Mouse (Mus musculus) liver, postnatal 0 days (tissue): Measurements from ENCODE around the gene Gal3st3. TPM values are rescaled to one million over a fixed set of nuclear protein-coding genes. Genes with fewer than 3 reads are reported as not detected.
A peak's percentile ranks its signal among the peaks of the same experiment; 100 is the strongest.

Source experiments
- ATAC-seq: fragments of 200-750 bp; cut with Nextera tagmentation; 2 replicates; pipeline ENCODE4 v1.8.0; 2017; ENCODE audit warnings: mild to moderate bottlenecking, moderate library complexity
- DNase-seq: peaks from one replicate; pipeline ENCODE4 v3.0.0-alpha.2; 2016
- H3K27ac ChIP-seq: fragments of 300-500 bp; sonication (generic); 2 replicates; pipeline ENCODE4 v1.5.1; 2014; ENCODE audit warnings: antibody characterized with exemption, moderate library complexity, mild to moderate bottlenecking, low read depth
- H3K27me3 ChIP-seq: fragments of 300-500 bp; sonication (generic); 2 replicates; pipeline ENCODE4 v1.6.1; 2014; ENCODE audit warnings: low read length, control low read depth, mixed read lengths; ENCODE audit not compliant: insufficient read depth
- H3K36me3 ChIP-seq: fragments of 300-500 bp; sonication (generic); replicated peaks from 2 replicates; pipeline ENCODE4 v1.6.1; 2014; ENCODE audit warnings: mild to moderate bottlenecking, control low read depth, low read length, moderate library complexity, mixed read lengths; ENCODE audit not compliant: insufficient read depth
- H3K4me1 ChIP-seq: fragments of 300-500 bp; sonication (generic); 2 replicates; pipeline ENCODE4 v1.6.1; 2014; ENCODE audit warnings: antibody characterized with exemption, mild to moderate bottlenecking, control low read depth; ENCODE audit not compliant: insufficient read depth
- H3K4me2 ChIP-seq: fragments of 300-500 bp; sonication (generic); 2 replicates; pipeline ENCODE4 v1.6.1; 2014; ENCODE audit warnings: low read depth, mild to moderate bottlenecking, low read length, moderate library complexity, mixed read lengths
- H3K4me3 ChIP-seq: fragments of 300-500 bp; sonication (generic); 2 replicates; pipeline ENCODE4 v1.5.1; 2014; ENCODE audit warnings: low read depth, low read length
- H3K9ac ChIP-seq: fragments of 300-500 bp; sonication (generic); replicated peaks from 2 replicates; pipeline ENCODE4 v1.6.1; 2014; ENCODE audit warnings: mild to moderate bottlenecking, moderate library complexity
- H3K9me3 ChIP-seq: fragments of 300-500 bp; sonication (generic); 2 replicates; pipeline ENCODE4 v1.6.1; 2016; ENCODE audit warnings: mild to moderate bottlenecking, control low read depth, low read length, mixed read lengths
- CTCF ChIP-seq: sonication (generic); IDR thresholded peaks from 2 replicates; pipeline ENCODE4 v1.5.1; 2016; ENCODE audit warnings: antibody characterized with exemption, low read depth
- EP300 ChIP-seq: IDR thresholded peaks from 2 replicates; pipeline ENCODE4 v1.6.1; 2016; ENCODE audit warnings: antibody characterized with exemption, low read depth, mild to moderate bottlenecking
- WGBS: fragments of 180-500 bp; shearing (Covaris S2); extraction: QIAGEN DNeasy Blood & Tissue Kit; methylation state at CpG from one replicate; pipeline ENCODE4 v1.1.7; 2014; ENCODE audit not compliant: insufficient replicate concordance; 5-methylcytosine and 5-hydroxymethylcytosine counted together
- polyA plus RNA-seq: library from polyadenylated mRNA; unstranded; fragments of >200 nt; fragmentation: Nextera tagmentation; extraction: Ambion mirVana; gene quantifications from 2 replicates; pipeline ENCODE4 v1.2.1, GENCODE M21; 2015

Gene Gal3st3
- polyA plus RNA-seq, 1 experiment from 2014 or later = not detected

DNA sequence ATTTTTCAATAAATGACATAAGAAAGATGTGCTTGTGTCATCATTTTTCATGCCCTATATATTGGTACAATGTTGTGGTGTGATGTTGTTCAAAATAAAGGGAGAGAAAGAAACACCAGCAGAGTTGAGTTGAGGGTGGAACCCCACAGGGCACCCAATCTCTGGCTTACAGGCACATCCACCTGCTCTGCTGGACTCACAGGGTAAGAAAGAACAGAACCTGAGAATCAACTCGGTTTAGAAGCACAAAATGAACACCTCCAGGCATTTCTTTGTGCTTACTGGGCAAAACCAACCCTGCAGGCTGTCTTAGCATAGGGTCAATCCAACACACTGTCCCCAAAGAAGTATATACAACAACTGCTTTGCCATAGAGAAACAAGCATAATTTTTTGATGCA is 26.7 kb upstream of the Gal3st3 start:
- ATAC-seq (no peak), DNase-seq (no peak)
- Histone ChIP-seq H3K4me1 (peaks cover 45% of the 10 kb centered on the region), H3K4me3 (peak overlapping the region; percentile 93; the same call in 1 of the 2 replicates), H3K9ac (no peak overlapping the region), H3K4me2 (peak overlapping the region; percentile 100), H3K27me3 (no peaks in the 10 kb centered on the region), H3K27ac (peak overlapping the region; percentile 16; the same call in 1 of the 2 replicates), H3K9me3 (no peaks in the 10 kb centered on the region), H3K36me3 (peaks cover 24% of the 10 kb centered on the region)
- 38% methylated on average over 1 of the region's 1 CpGs for WGBS
- no peak for TF ChIP-seq EP300
- TF ChIP-seq CTCF = no peak

DNA sequence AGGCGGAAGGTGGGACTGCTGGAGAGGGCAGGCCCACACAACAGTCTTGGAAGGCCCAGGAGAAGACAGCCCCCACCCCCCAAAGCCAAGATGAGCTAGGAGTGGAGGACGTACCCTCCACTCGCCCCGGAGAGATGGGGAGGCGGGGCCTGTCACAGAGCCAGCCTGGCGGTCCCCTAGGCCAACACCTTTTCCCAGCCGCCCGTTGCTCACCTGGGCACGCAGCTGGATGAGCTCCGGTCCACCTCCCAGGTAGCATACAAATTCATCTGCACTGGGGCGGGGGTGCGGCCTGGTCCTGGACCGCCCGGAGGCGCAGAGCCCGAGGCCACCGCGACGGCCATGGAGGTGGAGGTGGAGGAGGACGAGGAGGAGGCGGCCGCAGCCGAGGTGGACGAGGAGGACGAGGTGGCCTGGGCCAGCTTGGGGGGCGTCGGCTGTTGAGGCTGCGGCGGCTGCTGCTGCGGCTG is 25.8 kb upstream of the Gal3st3 start:
- Histone ChIP-seq H3K36me3 (peaks cover 31% of the 10 kb centered on the region), H3K27me3 (no peaks in the 10 kb centered on the region), H3K9me3 (no peaks in the 10 kb centered on the region), H3K9ac (peak overlapping the region; percentile 89), H3K27ac (peak overlapping the region; percentile 88), H3K4me1 (peaks cover 41% of the 10 kb centered on the region), H3K4me2 (peak overlapping the region; percentile 100), H3K4me3 (peak overlapping the region; percentile 93)
- TF ChIP-seq CTCF = no peak
- no peak for TF ChIP-seq EP300
- 1% methylated on average over 22 of the region's 30 CpGs for WGBS
- DNase-seq (peak; percentile 41), ATAC-seq (peak; percentile 22; the same call in 1 of the 2 replicates)

DNA sequence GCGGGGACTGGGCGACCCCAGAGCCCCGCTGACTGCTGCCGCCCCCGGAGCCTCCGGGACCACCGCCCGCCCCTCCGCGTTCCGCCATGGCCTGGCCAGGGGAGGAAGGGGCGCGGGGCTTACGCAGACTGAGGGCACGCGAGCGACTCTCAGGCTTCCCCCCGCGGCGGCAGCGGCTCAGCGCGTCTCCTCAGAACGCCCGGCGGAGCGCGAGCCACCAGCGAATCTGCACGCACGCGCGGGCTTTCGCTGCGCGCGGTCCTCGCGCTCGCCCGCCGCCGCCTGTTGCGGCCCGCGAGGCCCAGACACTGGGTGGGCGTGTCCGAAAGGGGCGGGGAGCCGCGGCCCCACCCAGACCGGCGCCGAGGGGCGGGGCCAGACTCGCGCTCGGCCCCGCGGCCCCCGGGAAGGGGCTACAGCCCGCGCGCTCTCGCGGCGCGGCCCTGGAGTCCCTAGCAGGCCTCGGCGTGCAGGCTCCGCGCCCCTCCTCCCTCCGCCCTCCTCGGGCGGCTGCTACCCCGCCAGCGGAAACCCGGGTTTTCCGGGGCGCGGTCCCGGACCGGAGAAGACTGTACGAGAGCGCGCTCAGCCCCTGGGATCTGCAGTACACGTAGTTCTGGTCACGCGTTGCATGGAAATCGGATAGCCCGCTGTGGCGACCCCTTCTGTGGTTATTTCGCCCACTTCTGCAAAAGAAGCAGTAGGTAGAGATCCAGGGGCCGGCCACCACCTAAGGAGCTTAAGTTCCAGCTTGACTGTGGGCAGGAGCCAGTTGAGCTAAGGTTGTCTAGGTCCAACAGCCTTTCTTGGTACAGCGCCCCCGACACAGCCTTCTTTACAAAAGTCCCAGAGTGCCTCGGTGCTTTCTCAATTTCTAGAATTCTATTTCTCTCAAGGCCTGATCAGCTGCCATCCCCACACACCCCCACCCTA is 25.1 kb upstream of the Gal3st3 start, which contains the start of gene Pacs1:
Gene Pacs1, minus strand, starts transcription at position 319 of the 933 bp plus-strand sequence.
- peak; percentile 88 for ATAC-seq
- peaks cover 36% of the 10 kb centered on the region for H3K36me3 ChIP-seq
- H3K4me1 ChIP-seq = peaks cover 37% of the 10 kb centered on the region
- peak within 1 kb of the TSS; percentile 93 for H3K4me3 ChIP-seq
- TF ChIP-seq CTCF (peak; percentile 10; the same call in 1 of the 2 replicates), EP300 (no peak)
- under 1% methylated on average over 72 of the region's 97 CpGs for WGBS
- peak within 1 kb of the TSS; percentile 88 for H3K27ac ChIP-seq
- peak; percentile 91 for DNase-seq
- no peaks in the 10 kb centered on the region for H3K27me3 ChIP-seq
- no peaks in the 10 kb centered on the region for H3K9me3 ChIP-seq
- peak within 1 kb of the TSS; percentile 89 for H3K9ac ChIP-seq
- H3K4me2 ChIP-seq = peak within 1 kb of the TSS; percentile 100

DNA sequence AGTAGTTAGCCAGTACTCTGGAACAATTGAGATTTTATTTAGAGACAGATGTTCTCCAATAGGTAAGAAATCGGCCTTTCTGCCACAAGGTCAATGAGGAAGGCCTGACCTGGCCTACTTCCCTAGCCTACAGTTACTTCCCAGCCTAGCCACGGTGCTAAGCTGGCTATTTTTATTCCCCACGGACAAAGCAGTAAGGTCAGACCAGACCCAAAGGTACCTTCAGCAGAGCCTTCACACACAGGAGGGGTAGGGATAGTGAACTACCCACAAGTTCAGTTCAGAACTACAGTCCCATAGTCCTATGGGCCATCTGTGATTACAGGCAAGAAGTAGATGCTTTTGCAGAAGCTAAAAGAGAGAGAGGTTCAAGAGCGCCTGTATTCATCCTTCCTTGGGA is 24.2 kb upstream of the Gal3st3 start:
- H3K4me1 ChIP-seq = peaks cover 33% of the 10 kb centered on the region
- peaks cover 45% of the 10 kb centered on the region for H3K36me3 ChIP-seq
- peak overlapping the region; percentile 88 for H3K27ac ChIP-seq
- H3K4me3 ChIP-seq = no peak overlapping the region
- H3K4me2 ChIP-seq = peak overlapping the region; percentile 100; the same call in 1 of the 2 replicates
- ATAC-seq (no peak), DNase-seq (no peak)
- no peak for TF ChIP-seq CTCF
- TF ChIP-seq EP300 = no peak
- 53% methylated on average over 4 of the region's 4 CpGs for WGBS
- no peaks in the 10 kb centered on the region for H3K9me3 ChIP-seq
- peak overlapping the region; percentile 89; the same call in 1 of the 2 replicates for H3K9ac ChIP-seq
- H3K27me3 ChIP-seq = no peaks in the 10 kb centered on the region

DNA sequence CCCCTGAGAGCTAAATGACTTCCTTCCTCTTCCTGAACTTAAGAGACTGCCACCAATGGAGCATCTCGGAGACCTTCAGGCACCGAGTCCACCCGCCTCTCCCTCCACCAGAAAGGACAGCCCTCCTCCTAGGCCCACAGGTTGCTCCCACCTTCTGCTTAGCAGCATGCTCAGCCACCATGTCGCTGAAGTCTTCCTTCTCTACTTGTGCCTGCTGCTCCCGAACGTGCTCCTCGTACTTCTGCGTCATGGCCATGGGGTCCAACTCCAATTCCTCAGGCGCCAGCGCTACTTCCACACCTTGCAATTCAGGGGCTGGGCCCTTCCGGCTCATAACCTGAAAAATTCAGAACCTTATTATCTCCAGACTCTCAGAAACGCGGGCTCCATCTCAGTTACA is 23.5 kb upstream of the Gal3st3 start:
- H3K27me3 ChIP-seq = no peaks in the 10 kb centered on the region
- H3K27ac ChIP-seq = peak overlapping the region; percentile 88
- H3K4me3 ChIP-seq = no peak overlapping the region
- peaks cover 51% of the 10 kb centered on the region for H3K36me3 ChIP-seq
- peaks cover 32% of the 10 kb centered on the region for H3K4me1 ChIP-seq
- H3K9me3 ChIP-seq = no peaks in the 10 kb centered on the region
- no peak overlapping the region for H3K9ac ChIP-seq
- H3K4me2 ChIP-seq = no peak overlapping the region
- no peak for DNase-seq
- no peak for ATAC-seq
- WGBS = 74% methylated on average over 13 of the region's 13 CpGs
- TF ChIP-seq EP300 (no peak), CTCF (no peak)

DNA sequence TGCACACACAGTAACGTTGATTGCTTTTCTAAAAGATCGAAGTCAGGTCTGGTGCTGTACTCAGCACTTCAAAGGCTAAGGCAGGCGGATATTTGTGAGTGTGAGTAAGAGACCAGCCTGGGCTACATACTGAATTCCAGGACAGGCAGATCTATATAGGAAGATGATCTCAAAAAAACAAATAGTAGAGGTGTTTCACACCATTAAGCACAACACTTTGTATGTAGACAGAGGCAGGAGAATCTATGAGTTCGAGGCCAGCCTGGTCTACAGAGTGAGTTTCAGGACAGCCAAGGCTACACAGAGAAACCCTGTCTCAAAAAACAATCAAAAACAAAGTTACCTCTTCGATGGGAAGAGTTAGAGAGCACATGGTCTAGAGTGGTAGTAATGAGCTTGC is 22.4 kb upstream of the Gal3st3 start:
- Histone ChIP-seq H3K4me1 (peaks cover 28% of the 10 kb centered on the region), H3K4me2 (no peak overlapping the region), H3K9ac (no peak overlapping the region), H3K27me3 (no peaks in the 10 kb centered on the region), H3K27ac (no peak overlapping the region), H3K9me3 (no peaks in the 10 kb centered on the region), H3K4me3 (no peak overlapping the region), H3K36me3 (peaks cover 57% of the 10 kb centered on the region)
- no peak for ATAC-seq
- TF ChIP-seq EP300 (no peak), CTCF (no peak)
- 84% methylated on average over 5 of the region's 5 CpGs for WGBS
- DNase-seq = no peak
